Mouse (Mus musculus): ENCODE data around the gene Pld2. TPM values are rescaled to one million over a fixed set of nuclear protein-coding genes. Genes with fewer than 3 reads are reported as not detected.
A peak's percentile ranks its signal among the peaks of the same experiment; 100 is the strongest.

Pld2 gene
- polyA plus RNA-seq, 1 experiment from 2014 or later = 8.8 TPM

GRCm38 (mm10) chr11:70605024-70605566 lies 65.2 kb downstream of the Pld2 start:
- Histone ChIP-seq H3K4me2 (no peak overlapping the region), H3K36me3 (peaks cover 84% of the 10 kb centered on the region), H3K9me3 (no peaks in the 10 kb centered on the region), H3K27me3 (no peaks in the 10 kb centered on the region), H3K27ac (replicated peaks) (no peak overlapping the region), H3K4me1 (replicated peaks) (no peaks in the 10 kb centered on the region), H3K9ac (no peak overlapping the region), H3K4me3 (no peak overlapping the region)
- ATAC-seq (ENCODE audit: low read depth) = peak; percentile 62; the same call in 1 of the 2 replicates
- 60% methylated on average over 14 of the region's 14 CpGs for WGBS

GRCm38 (mm10) chr11:70606717-70607116 lies 66.9 kb downstream of the Pld2 start:
- Histone ChIP-seq H3K36me3 (peaks cover 95% of the 10 kb centered on the region), H3K4me1 (replicated peaks) (no peaks in the 10 kb centered on the region), H3K4me2 (no peak overlapping the region), H3K27ac (replicated peaks) (no peak overlapping the region), H3K4me3 (no peak overlapping the region), H3K9ac (no peak overlapping the region), H3K27me3 (no peaks in the 10 kb centered on the region), H3K9me3 (no peaks in the 10 kb centered on the region)
- ATAC-seq (ENCODE audit: low read depth) = no peak
- WGBS = 78% methylated on average over 12 of the region's 12 CpGs

GRCm38 (mm10) chr11:70607611-70608010 lies 67.7 kb downstream of the Pld2 start:
- ATAC-seq (ENCODE audit: low read depth) = no peak
- Histone ChIP-seq H3K36me3 (peaks cover 97% of the 10 kb centered on the region), H3K9me3 (no peaks in the 10 kb centered on the region), H3K4me3 (no peak overlapping the region), H3K4me2 (no peak overlapping the region), H3K9ac (no peak overlapping the region), H3K27me3 (no peaks in the 10 kb centered on the region), H3K4me1 (replicated peaks) (no peaks in the 10 kb centered on the region), H3K27ac (replicated peaks) (no peak overlapping the region)
- WGBS = 94% methylated on average over 9 of the region's 9 CpGs

Other genes with a start within 250 kb of the Pld2 start
- not detected in 2 replicates for gene Alox12e, start 217.4 kb upstream of the Pld2 start, polyA plus RNA-seq (2015; fragmentation: Nextera tagmentation; extraction: Ambion mirVana)
- 0.28 TPM in 1 of 2 replicates, not detected in the other for gene Alox15, start 188.0 kb upstream of the Pld2 start, polyA plus RNA-seq (2015; fragmentation: Nextera tagmentation; extraction: Ambion mirVana)
- gene Pelp1, start 130.0 kb upstream of the Pld2 start, polyA plus RNA-seq (2015; fragmentation: Nextera tagmentation; extraction: Ambion mirVana) = 31.9 and 32.6 TPM in 2 replicates
- gene Arrb2, start 107.4 kb upstream of the Pld2 start, polyA plus RNA-seq (2015; fragmentation: Nextera tagmentation; extraction: Ambion mirVana) = 43.8 and 46.6 TPM in 2 replicates
- gene Med11, start 88.1 kb upstream of the Pld2 start, polyA plus RNA-seq (2015; fragmentation: Nextera tagmentation; extraction: Ambion mirVana) = 45.3 and 46.0 TPM in 2 replicates
- gene Zmynd15, start 80.6 kb upstream of the Pld2 start, polyA plus RNA-seq (2015; fragmentation: Nextera tagmentation; extraction: Ambion mirVana) = 1.2 and 1.5 TPM in 2 replicates
- 7.2 and 8.9 TPM in 2 replicates for gene Cxcl16, start 80.1 kb upstream of the Pld2 start, polyA plus RNA-seq (2015; fragmentation: Nextera tagmentation; extraction: Ambion mirVana)
- 0.52 and 1.8 TPM in 2 replicates for gene Tm4sf5, start 34.8 kb upstream of the Pld2 start, polyA plus RNA-seq (2015; fragmentation: Nextera tagmentation; extraction: Ambion mirVana)
- gene Vmo1, start 25.4 kb upstream of the Pld2 start, polyA plus RNA-seq (2015; fragmentation: Nextera tagmentation; extraction: Ambion mirVana) = 0.31 TPM in 1 of 2 replicates, not detected in the other
- 0.42 and 0.52 TPM in 2 replicates for gene Gltpd2, start 20.9 kb upstream of the Pld2 start, polyA plus RNA-seq (2015; fragmentation: Nextera tagmentation; extraction: Ambion mirVana)
- 814 and 884 TPM in 2 replicates for gene Psmb6, start 14.7 kb upstream of the Pld2 start, polyA plus RNA-seq (2015; fragmentation: Nextera tagmentation; extraction: Ambion mirVana)
- not detected in 2 replicates for gene Gm40193, start 7.1 kb upstream of the Pld2 start, polyA plus RNA-seq (2015; fragmentation: Nextera tagmentation; extraction: Ambion mirVana)
- 18.0 TPM in 2 replicates for gene Mink1, start 22.8 kb downstream of the Pld2 start, polyA plus RNA-seq (2015; fragmentation: Nextera tagmentation; extraction: Ambion mirVana)
- gene 4930544D05Rik, start 75.8 kb downstream of the Pld2 start, polyA plus RNA-seq (2015; fragmentation: Nextera tagmentation; extraction: Ambion mirVana) = not detected in 2 replicates
- gene Chrne, start 79.2 kb downstream of the Pld2 start, polyA plus RNA-seq (2015; fragmentation: Nextera tagmentation; extraction: Ambion mirVana) = 0.38 TPM in 1 of 2 replicates, not detected in the other
- 0.14 and 0.45 TPM in 2 replicates for gene Gp1ba, start 99.1 kb downstream of the Pld2 start, polyA plus RNA-seq (2015; fragmentation: Nextera tagmentation; extraction: Ambion mirVana)
- gene Rnf167, start 107.2 kb downstream of the Pld2 start, polyA plus RNA-seq (2015; fragmentation: Nextera tagmentation; extraction: Ambion mirVana) = 101 and 106 TPM in 2 replicates
- 150 and 153 TPM in 2 replicates for gene Slc25a11, start 107.4 kb downstream of the Pld2 start, polyA plus RNA-seq (2015; fragmentation: Nextera tagmentation; extraction: Ambion mirVana)
- 970 and 979 TPM in 2 replicates for gene Pfn1, start 114.6 kb downstream of the Pld2 start, polyA plus RNA-seq (2015; fragmentation: Nextera tagmentation; extraction: Ambion mirVana)
- gene Eno3, start 117.1 kb downstream of the Pld2 start, polyA plus RNA-seq (2015; fragmentation: Nextera tagmentation; extraction: Ambion mirVana) = 9.4 and 14.9 TPM in 2 replicates
- gene Spag7, start 129.4 kb downstream of the Pld2 start, polyA plus RNA-seq (2015; fragmentation: Nextera tagmentation; extraction: Ambion mirVana) = 169 and 172 TPM in 2 replicates
- 16.9 and 19.5 TPM in 2 replicates for gene Camta2, start 148.0 kb downstream of the Pld2 start, polyA plus RNA-seq (2015; fragmentation: Nextera tagmentation; extraction: Ambion mirVana)
- 0.75 and 1.1 TPM in 2 replicates for gene Inca1, start 160.1 kb downstream of the Pld2 start, polyA plus RNA-seq (2015; fragmentation: Nextera tagmentation; extraction: Ambion mirVana)
- 1.5 TPM in 2 replicates for gene Kif1c, start 160.5 kb downstream of the Pld2 start, polyA plus RNA-seq (2015; fragmentation: Nextera tagmentation; extraction: Ambion mirVana)
- gene Zfp3, start 224.1 kb downstream of the Pld2 start, polyA plus RNA-seq (2015; fragmentation: Nextera tagmentation; extraction: Ambion mirVana) = 14.7 and 15.6 TPM in 2 replicates

Measured in neural tube, embryonic 13.5 days (tissue).